Mouse (Mus musculus): ENCODE measurements around the gene Tiam1. TPM values are rescaled to one million over a fixed set of nuclear protein-coding genes. Genes with fewer than 3 reads are reported as not detected.
"Not testable (repeated sequence)": the region's sequence is repeated elsewhere in the genome, so short reads cannot be mapped to it uniquely, and the experiment has no call there.

Tiam1 gene
- polyA plus RNA-seq, 1 experiment from 2014 or later, result 7.4 TPM

GRCm38 (mm10) chr16:90086111-90086510 is 57.5 kb downstream of the Tiam1 start:
- 65% methylated on average over 6 of the region's 6 CpGs for WGBS
- H3K4me2 ChIP-seq (ENCODE audit: low read depth, low read length), result no peak overlapping the region
- H3K27me3 ChIP-seq (replicated peaks; ENCODE audit: control insufficient read depth, insufficient read depth, low read length), result no peaks in the 10 kb centered on the region
- H3K9ac ChIP-seq (ENCODE audit: low read depth, low read length), result no peak overlapping the region
- H3K9me3 ChIP-seq (ENCODE audit: control insufficient read depth, low read length), result no peaks in the 10 kb centered on the region
- ATAC-seq, result no peak
- no peaks in the 10 kb centered on the region for H3K36me3 ChIP-seq (ENCODE audit: control insufficient read depth, insufficient read depth, low read length)
- H3K4me1 ChIP-seq (ENCODE audit: control insufficient read depth, insufficient read depth, low read length), result peaks cover 4% of the 10 kb centered on the region
- no peak overlapping the region for H3K27ac ChIP-seq (ENCODE audit: low read length)
- H3K4me3 ChIP-seq (ENCODE audit: low read length), result no peak overlapping the region

GRCm38 (mm10) chr16:90085580-90085979 is 58.0 kb downstream of the Tiam1 start:
- Histone ChIP-seq H3K4me2 (ENCODE audit: low read depth, low read length) (no peak overlapping the region), H3K9me3 (ENCODE audit: control insufficient read depth, low read length) (no peaks in the 10 kb centered on the region), H3K4me1 (ENCODE audit: control insufficient read depth, insufficient read depth, low read length) (no peaks in the 10 kb centered on the region), H3K36me3 (ENCODE audit: control insufficient read depth, insufficient read depth, low read length) (no peaks in the 10 kb centered on the region), H3K4me3 (ENCODE audit: low read length) (no peak overlapping the region), H3K9ac (ENCODE audit: low read depth, low read length) (no peak overlapping the region), H3K27me3 (replicated peaks; ENCODE audit: control insufficient read depth, insufficient read depth, low read length) (no peaks in the 10 kb centered on the region), H3K27ac (ENCODE audit: low read length) (no peak overlapping the region)
- WGBS, result 69% methylated on average over 14 of the region's 14 CpGs
- no peak for ATAC-seq

GRCm38 (mm10) chr16:90081125-90081524 is 62.4 kb downstream of the Tiam1 start:
- 82% methylated on average over 1 of the region's 1 CpGs for WGBS
- H3K9ac ChIP-seq (ENCODE audit: low read depth, low read length), result no peak overlapping the region
- H3K36me3 ChIP-seq (ENCODE audit: control insufficient read depth, insufficient read depth, low read length), result no peaks in the 10 kb centered on the region
- H3K4me1 ChIP-seq (ENCODE audit: control insufficient read depth, insufficient read depth, low read length), result no peaks in the 10 kb centered on the region
- H3K27ac ChIP-seq (ENCODE audit: low read length), result no peak overlapping the region
- no peaks in the 10 kb centered on the region for H3K27me3 ChIP-seq (replicated peaks; ENCODE audit: control insufficient read depth, insufficient read depth, low read length)
- H3K4me2 ChIP-seq (ENCODE audit: low read depth, low read length), result no peak overlapping the region
- no peak for ATAC-seq
- no peak overlapping the region for H3K4me3 ChIP-seq (ENCODE audit: low read length)
- H3K9me3 ChIP-seq (ENCODE audit: control insufficient read depth, low read length), result no peaks in the 10 kb centered on the region

- Histone ChIP-seq H3K27ac (ENCODE audit: low read length) (no peak overlapping the region), H3K9me3 (ENCODE audit: control insufficient read depth, low read length) (no peaks in the 10 kb centered on the region), H3K4me1 (ENCODE audit: control insufficient read depth, insufficient read depth, low read length) (no peaks in the 10 kb centered on the region), H3K4me3 (ENCODE audit: low read length) (no peak overlapping the region), H3K9ac (ENCODE audit: low read depth, low read length) (no peak overlapping the region), H3K27me3 (replicated peaks; ENCODE audit: control insufficient read depth, insufficient read depth, low read length) (no peaks in the 10 kb centered on the region), H3K36me3 (ENCODE audit: control insufficient read depth, insufficient read depth, low read length) (no peaks in the 10 kb centered on the region), H3K4me2 (ENCODE audit: low read depth, low read length) (no peak overlapping the region)
- no peak for ATAC-seq
- WGBS, result 86% methylated on average over 11 of the region's 11 CpGs
Observed at GRCm38 (mm10) chr16:90078806-90079381, 64.7 kb downstream of the Tiam1 start.

GRCm38 (mm10) chr16:90073510-90073909 is 70.1 kb downstream of the Tiam1 start:
- Histone ChIP-seq H3K4me2 (ENCODE audit: low read depth, low read length) (no peak overlapping the region), H3K4me1 (ENCODE audit: control insufficient read depth, insufficient read depth, low read length) (peaks cover 18% of the 10 kb centered on the region), H3K9me3 (ENCODE audit: control insufficient read depth, low read length) (no peaks in the 10 kb centered on the region), H3K4me3 (ENCODE audit: low read length) (no peak overlapping the region), H3K36me3 (ENCODE audit: control insufficient read depth, insufficient read depth, low read length) (no peaks in the 10 kb centered on the region), H3K9ac (ENCODE audit: low read depth, low read length) (no peak overlapping the region), H3K27ac (ENCODE audit: low read length) (no peak overlapping the region), H3K27me3 (replicated peaks; ENCODE audit: control insufficient read depth, insufficient read depth, low read length) (no peaks in the 10 kb centered on the region)
- peak; percentile 41 for ATAC-seq
- WGBS, result 39% methylated on average over 7 of the region's 7 CpGs

- Histone ChIP-seq H3K4me1 (ENCODE audit: control insufficient read depth, insufficient read depth, low read length) (peaks cover 18% of the 10 kb centered on the region), H3K9me3 (ENCODE audit: control insufficient read depth, low read length) (no peaks in the 10 kb centered on the region), H3K4me3 (ENCODE audit: low read length) (no peak overlapping the region; the same call in 1 of the 2 replicates), H3K9ac (ENCODE audit: low read depth, low read length) (no peak overlapping the region), H3K36me3 (ENCODE audit: control insufficient read depth, insufficient read depth, low read length) (no peaks in the 10 kb centered on the region), H3K4me2 (ENCODE audit: low read depth, low read length) (peak overlapping the region; percentile 34), H3K27me3 (replicated peaks; ENCODE audit: control insufficient read depth, insufficient read depth, low read length) (no peaks in the 10 kb centered on the region), H3K27ac (ENCODE audit: low read length) (no peak overlapping the region)
- no peak for ATAC-seq
- 10% methylated on average over 15 of the region's 15 CpGs for WGBS
Observed at GRCm38 (mm10) chr16:90072651-90073050, 70.9 kb downstream of the Tiam1 start.

- not testable (repeated sequence) for H3K36me3 ChIP-seq (ENCODE audit: control insufficient read depth, insufficient read depth, low read length); H3K27me3 ChIP-seq (replicated peaks; ENCODE audit: control insufficient read depth, insufficient read depth, low read length); H3K9ac ChIP-seq (ENCODE audit: low read depth, low read length); H3K4me2 ChIP-seq (ENCODE audit: low read depth, low read length); H3K9me3 ChIP-seq (ENCODE audit: control insufficient read depth, low read length); H3K27ac ChIP-seq (ENCODE audit: low read length); H3K4me3 ChIP-seq (ENCODE audit: low read length)
- ATAC-seq, result peak; percentile 54; the same call in 1 of the 2 replicates
- peaks cover 18% of the 10 kb centered on the region for H3K4me1 ChIP-seq (ENCODE audit: control insufficient read depth, insufficient read depth, low read length)
Observed at GRCm38 (mm10) chr16:90071125-90071524, 72.4 kb downstream of the Tiam1 start.

- WGBS, result 73% methylated on average over 11 of the region's 11 CpGs
- H3K27me3 ChIP-seq (replicated peaks; ENCODE audit: control insufficient read depth, insufficient read depth, low read length), result no peaks in the 10 kb centered on the region
- H3K9me3 ChIP-seq (ENCODE audit: control insufficient read depth, low read length), result no peaks in the 10 kb centered on the region
- H3K9ac ChIP-seq (ENCODE audit: low read depth, low read length), result no peak overlapping the region
- no peak overlapping the region for H3K4me3 ChIP-seq (ENCODE audit: low read length)
- no peak overlapping the region for H3K27ac ChIP-seq (ENCODE audit: low read length)
- H3K4me2 ChIP-seq (ENCODE audit: low read depth, low read length), result no peak overlapping the region
- H3K4me1 ChIP-seq (ENCODE audit: control insufficient read depth, insufficient read depth, low read length), result peaks cover 18% of the 10 kb centered on the region
- H3K36me3 ChIP-seq (ENCODE audit: control insufficient read depth, insufficient read depth, low read length), result no peaks in the 10 kb centered on the region
- ATAC-seq, result no peak
Observed at GRCm38 (mm10) chr16:90070104-90070503, 73.5 kb downstream of the Tiam1 start.

GRCm38 (mm10) chr16:90069197-90069596 is 74.4 kb downstream of the Tiam1 start:
- H3K27ac ChIP-seq (ENCODE audit: low read length), result no peak overlapping the region
- H3K9me3 ChIP-seq (ENCODE audit: control insufficient read depth, low read length), result no peaks in the 10 kb centered on the region
- H3K4me2 ChIP-seq (ENCODE audit: low read depth, low read length), result no peak overlapping the region
- 71% methylated on average over 8 of the region's 8 CpGs for WGBS
- no peaks in the 10 kb centered on the region for H3K27me3 ChIP-seq (replicated peaks; ENCODE audit: control insufficient read depth, insufficient read depth, low read length)
- no peak for ATAC-seq
- no peak overlapping the region for H3K4me3 ChIP-seq (ENCODE audit: low read length)
- no peaks in the 10 kb centered on the region for H3K36me3 ChIP-seq (ENCODE audit: control insufficient read depth, insufficient read depth, low read length)
- H3K4me1 ChIP-seq (ENCODE audit: control insufficient read depth, insufficient read depth, low read length), result peaks cover 18% of the 10 kb centered on the region
- H3K9ac ChIP-seq (ENCODE audit: low read depth, low read length), result no peak overlapping the region

- no peaks in the 10 kb centered on the region for H3K4me1 ChIP-seq (ENCODE audit: control insufficient read depth, insufficient read depth, low read length)
- H3K4me3 ChIP-seq (ENCODE audit: low read length), result no peak overlapping the region
- H3K9me3 ChIP-seq (ENCODE audit: control insufficient read depth, low read length), result no peaks in the 10 kb centered on the region
- ATAC-seq, result peak; percentile 87
- no peak overlapping the region for H3K9ac ChIP-seq (ENCODE audit: low read depth, low read length)
- H3K36me3 ChIP-seq (ENCODE audit: control insufficient read depth, insufficient read depth, low read length), result no peaks in the 10 kb centered on the region
- 0 out of 2 replicates have a peak overlapping the region, but pooled peaks have one; percentile 5 for H3K4me2 ChIP-seq (ENCODE audit: low read depth, low read length)
- H3K27ac ChIP-seq (ENCODE audit: low read length), result no peak overlapping the region
- H3K27me3 ChIP-seq (replicated peaks; ENCODE audit: control insufficient read depth, insufficient read depth, low read length), result no peaks in the 10 kb centered on the region
- 71% methylated on average over 14 of the region's 14 CpGs for WGBS
Observed at GRCm38 (mm10) chr16:90052905-90053519, 90.6 kb downstream of the Tiam1 start.
